Mouse (Mus musculus) A20 (cell line): ENCODE data around the gene Tmem131.

Experiments
- DNase-seq: peaks from one replicate; pipeline ENCODE4 v3.0.0-alpha.2; 2011; ENCODE audit warnings: low read depth, low spot score

Tmem131 gene

DNA sequence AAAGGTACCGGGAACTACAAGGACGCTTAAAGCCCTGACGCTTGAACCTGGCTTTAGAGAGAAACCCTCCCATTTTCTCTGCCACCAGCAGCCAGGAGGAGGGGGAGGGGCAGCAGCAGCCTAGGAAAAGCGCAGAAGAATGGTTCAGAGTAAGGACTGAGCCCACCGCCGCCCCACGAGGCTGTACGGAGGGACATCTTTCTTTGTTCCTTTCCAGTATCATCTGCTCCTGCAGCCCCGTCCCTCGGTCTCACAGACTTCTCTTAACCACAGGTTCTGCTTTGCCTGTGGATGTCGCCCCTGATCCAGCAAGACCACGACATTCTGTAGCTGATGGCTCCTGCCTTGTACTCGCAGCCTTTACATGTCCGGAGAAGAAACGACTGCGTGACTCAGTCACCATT is 158.2 kb downstream of the Tmem131 start:
- DNase-seq: no peak

DNA sequence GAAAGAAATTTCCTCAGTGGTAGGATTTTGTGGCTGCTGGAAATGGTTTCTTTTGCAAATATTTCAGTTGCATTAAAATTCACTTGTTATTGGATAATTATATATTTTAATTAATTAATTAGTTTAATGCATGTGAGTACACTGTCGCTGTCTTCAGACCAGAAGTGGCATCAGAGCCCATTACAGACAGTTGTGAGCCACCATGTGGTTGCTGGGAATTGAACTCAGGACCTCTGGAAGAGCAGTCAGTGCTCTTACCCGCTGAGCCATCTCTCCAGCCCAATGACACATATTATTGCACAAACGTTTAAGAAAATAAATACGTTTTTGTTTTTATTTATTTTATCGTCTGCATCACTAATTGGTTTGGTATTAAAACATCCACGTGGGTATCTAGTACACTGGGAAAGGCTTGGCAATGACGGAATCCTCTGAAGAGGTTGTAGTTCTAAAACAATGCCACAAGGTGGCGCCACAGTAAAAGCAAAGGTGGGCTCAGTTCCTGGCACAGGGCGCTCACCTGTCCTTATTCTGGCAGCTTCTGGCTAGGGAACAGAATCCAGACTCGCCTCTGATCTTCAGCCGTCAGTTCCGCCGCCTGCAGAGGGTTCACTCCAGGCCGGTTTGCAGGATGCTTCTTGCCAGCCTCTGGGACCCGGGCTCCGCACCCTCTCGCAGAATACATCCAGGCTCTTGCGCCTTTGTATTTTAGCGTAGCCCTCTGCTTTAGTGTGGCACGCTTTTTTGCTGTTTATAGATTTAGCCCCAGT is 158.9 kb downstream of the Tmem131 start:
- peak; percentile 64 for DNase-seq

- DNase-seq: no peak
These were observed 161.0 kb downstream of the Tmem131 start for GRCm38 (mm10) chr1:36782476-36782875.

- no peak for DNase-seq
These were observed 162.7 kb downstream of the Tmem131 start for GRCm38 (mm10) chr1:36780793-36781192.

GRCm38 (mm10) chr1:36772198-36772934 is 171.1 kb downstream of the Tmem131 start:
- no peak for DNase-seq

DNA sequence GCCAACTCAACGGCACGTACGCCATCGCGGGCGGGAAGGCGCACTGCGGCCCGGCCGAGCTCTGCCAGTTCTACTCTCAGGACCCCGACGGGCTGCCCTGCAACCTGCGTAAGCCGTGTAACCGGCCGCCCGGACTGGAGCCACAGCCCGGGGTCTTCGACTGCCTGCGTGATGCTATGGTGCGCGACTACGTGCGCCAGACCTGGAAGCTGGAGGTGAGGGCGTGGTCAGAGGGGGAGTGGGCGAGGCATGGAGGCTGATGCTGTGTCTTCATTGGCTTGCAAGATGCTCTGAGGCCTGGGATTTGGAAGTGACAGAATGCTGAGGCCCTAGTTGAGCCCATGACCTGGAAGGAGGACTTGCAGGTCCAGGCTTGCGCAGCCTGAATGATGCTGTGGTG is 172.5 kb downstream of the Tmem131 start:
- DNase-seq: no peak

DNA sequence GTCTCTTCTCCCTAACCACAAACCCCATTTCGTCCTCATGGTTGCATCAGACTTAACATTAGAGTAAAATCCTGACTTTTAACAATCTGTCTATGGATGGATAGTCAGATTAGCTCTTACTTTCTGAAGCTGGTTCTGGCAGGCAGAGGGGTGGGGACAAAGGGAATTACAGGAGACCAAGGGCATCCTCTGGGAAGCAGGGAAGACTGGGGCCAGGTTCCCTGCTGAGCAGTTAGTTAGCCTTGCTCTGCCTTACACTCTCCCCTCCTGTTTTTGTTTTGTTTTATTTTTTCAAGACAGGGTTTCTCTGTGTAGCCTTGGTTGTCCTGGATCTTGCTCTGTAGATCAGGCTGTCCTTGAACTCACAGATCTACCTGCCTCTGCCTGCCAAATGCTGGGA is 173.5 kb downstream of the Tmem131 start:
- no peak for DNase-seq

DNA sequence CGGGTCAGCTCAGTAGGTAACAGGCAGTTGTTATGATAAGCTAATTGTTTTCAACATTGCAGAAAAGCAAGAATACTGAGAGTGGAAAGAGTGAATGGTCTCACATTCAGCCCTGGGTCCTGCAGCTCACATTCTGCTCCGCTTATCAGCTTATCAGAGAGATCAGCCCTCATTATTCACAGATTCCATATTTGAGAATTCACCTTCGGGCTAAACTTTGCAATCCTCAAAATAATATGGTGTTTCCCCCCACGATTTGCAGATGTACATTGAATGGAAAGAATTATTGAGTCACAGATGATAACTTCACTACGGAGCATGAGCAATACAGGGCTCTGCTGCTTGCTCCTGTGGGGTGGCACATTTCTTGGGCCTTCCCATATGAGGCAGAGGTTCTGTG is 174.7 kb downstream of the Tmem131 start:
- DNase-seq: no peak

- DNase-seq: no peak
These were observed 176.1 kb downstream of the Tmem131 start for GRCm38 (mm10) chr1:36767321-36767720.

GRCm38 (mm10) chr1:36766431-36767205 is 176.8 kb downstream of the Tmem131 start:
- DNase-seq: no peak

DNA sequence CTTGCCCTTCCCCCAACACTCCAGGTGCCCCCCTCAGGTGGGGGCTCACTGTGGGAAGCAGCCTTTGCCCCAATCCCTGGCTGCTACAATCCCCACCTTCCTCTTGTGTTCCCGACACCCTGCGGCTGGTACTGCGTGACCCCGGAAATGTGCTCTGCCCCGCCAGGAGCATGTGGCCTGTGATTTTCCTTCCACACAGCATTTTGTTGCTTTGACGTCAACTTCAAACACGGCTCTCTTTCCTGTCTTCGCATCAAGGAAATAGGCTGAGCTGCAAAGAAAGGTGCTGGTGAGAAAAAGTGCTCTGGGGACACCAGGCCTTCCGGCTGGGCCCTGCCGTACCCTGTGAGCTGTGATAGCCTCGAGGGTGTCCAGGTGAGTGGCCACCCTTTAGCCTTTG is 181.9 kb downstream of the Tmem131 start, which contains the start of gene Zap70:
Gene Zap70, plus strand, starts transcription at position 231 of the 400 bp plus-strand sequence.
- no peak for DNase-seq

GRCm38 (mm10) chr1:36761061-36761460 is 182.4 kb downstream of the Tmem131 start:
- no peak for DNase-seq

DNA sequence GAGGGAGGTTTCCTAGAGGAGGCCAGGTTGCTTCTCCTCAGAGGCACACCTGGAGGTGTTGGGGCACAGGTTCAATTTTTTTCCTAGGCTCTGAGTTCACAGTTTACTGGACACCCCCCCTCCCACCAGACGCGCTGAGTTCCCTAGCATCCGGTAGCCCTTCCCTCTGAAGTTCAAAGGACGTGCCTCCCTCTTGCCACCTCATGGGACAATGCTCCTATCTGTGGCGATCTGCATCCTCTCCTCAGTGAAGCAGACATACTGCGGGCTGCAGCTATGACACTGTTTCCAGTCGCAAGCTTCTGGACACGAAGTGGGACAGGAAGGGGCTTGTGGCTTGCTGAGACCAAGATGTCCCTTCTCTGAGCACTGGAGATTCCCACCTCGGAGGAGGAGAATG is 183.1 kb downstream of the Tmem131 start:
- DNase-seq: no peak

DNA sequence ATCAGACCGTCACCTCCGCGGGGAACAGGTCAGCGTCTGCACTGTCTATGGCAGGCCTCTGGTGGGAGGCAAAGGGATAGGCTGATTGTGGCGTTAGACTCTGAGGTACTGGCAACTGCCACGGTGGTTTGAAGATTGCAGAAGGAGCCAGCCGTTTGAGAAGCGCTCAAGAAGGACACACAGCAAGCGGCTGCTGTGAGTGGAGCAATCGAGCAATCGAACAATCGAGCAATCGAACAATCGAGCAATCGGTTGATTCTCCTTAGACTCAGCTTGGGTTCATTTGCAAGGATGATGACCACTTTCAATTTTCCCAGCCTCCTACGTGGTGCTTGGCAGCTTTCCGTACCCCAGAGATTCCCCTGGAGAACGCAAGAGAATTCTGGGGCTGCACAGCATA is 184.4 kb downstream of the Tmem131 start:
- DNase-seq: no peak

GRCm38 (mm10) chr1:36758553-36758952 is 184.9 kb downstream of the Tmem131 start:
- no peak for DNase-seq

DNA sequence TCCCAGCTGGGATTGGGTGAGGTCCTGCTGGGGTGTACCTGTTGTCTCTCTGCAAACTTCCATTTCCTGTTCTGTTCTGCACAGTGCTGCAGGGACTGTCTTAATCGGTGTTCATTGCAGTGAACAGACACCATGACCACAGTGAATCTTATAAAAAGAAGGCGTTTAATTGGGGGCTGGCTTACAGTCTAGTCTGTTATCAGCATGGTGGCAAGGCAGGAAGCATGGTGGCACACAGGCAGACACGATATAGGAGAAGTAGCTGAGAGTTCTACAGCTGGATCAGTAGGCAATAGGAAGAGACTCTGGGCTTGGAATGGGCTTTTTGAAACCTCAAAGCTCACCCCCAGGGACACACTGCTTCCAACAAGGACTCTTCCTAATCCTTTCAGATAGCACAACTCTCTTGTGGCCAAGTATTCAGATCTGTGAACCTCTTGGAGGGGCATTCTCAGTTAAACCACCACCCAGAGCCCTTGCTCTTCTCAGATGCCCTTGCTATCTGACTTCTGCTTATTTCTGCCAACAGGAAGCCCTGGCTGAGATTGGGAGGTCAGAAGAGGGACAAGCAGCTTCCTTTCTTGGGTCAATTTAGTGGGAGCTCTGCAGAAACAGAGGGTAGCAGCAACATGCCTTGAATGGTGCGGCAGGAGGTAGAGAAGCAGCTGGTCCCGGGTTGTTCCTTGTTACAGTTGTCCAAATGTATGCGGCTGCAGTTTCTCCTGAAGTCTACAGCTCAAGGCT is 189.4 kb downstream of the Tmem131 start:
- DNase-seq: no peak

- peak; percentile 48 for DNase-seq
These were observed 197.0 kb downstream of the Tmem131 start for GRCm38 (mm10) chr1:36746452-36746851.

DNA sequence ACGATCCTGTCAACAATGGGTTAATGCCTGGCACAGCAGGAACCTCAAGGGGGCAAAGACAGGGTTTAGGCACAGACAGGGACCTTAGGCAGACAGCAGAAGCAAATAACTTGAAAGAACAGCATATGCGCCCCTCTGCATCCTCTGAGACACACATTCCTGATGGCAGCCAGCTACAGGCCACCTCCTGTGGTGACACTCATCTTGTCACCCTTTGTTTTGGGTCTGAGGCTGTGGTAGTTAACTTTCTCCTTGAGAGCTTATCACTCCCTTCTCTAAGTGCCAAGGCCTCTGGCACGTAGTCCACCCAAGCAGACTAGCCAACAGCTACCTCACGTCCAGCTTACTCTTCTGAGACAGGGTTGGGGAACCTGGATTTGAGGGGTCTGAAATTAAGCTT is 197.8 kb downstream of the Tmem131 start:
- DNase-seq: no peak

DNA sequence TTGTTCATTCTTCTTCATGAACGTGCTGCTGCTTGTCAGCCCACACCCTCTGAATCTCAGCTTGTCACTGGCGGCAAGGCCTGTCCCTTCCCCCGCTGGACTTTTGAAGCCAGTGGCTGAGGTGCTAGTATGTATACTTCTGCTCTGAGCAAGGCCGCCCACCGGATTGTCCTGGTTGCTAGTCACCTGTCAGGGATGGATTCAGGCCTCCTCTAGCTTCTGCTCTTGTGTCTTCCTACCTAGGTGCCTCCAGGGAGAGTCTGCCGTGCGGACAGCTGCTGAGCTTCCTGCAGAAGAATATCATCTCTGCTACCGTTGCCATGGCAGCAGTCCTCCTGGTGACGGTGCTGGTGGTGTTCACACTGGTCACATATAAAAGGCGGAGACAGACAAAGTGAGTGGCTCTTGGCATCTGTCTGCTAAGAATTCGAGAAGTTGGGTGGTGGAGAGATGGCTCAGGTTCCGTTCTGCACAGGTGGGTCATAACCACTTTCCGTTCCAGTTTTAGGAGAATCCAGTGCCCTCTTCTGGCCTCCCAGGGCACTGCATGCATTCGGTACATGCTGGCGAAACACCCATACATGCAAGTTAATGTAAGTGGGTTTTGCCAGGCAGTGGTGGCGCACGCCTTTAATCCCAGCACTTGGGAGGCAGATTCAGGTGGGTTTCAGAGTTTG is 199.1 kb downstream of the Tmem131 start:
- peak; percentile 82 for DNase-seq

DNA sequence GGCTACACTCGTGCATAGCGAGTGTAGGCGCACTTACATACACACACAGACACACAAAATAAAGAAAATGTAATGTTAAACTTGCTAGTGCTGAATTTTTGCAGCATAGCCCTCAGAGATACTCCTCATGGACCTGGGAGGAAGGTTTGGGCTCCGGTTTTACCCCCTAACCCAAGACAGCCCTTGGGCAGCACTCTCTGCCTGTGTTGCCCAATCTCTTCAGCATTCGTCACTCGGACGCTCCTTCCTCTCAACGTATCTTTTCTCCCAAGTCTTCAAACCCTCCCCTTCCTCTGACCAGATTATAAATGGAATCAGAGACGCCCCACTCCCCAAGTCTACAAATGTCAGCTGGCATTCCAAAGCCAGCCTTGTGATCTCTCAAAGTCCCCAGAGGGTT is 200.4 kb downstream of the Tmem131 start:
- DNase-seq: no peak
